Mouse (Mus musculus) small intestine, adult 2 months (tissue): ENCODE data around the gene Abcc9.

ENCODE experiments used
- CTCF ChIP-seq: fragments of 200-500 bp; IDR thresholded peaks from 2 replicates; pipeline ENCODE4 v1.5.1; 2012; ENCODE audit warnings: low read depth, mild to moderate bottlenecking, control low read depth, inconsistent platforms, low read length, moderate library complexity, mixed read lengths; ENCODE audit not compliant: insufficient replicate concordance, insufficient read length; ENCODE audit errors: extremely low read depth
- POLR2A ChIP-seq: fragments of 200-500 bp; IDR thresholded peaks from 2 replicates; pipeline ENCODE4 v1.6.1; 2012; ENCODE audit warnings: low read depth, mild to moderate bottlenecking, control low read depth, inconsistent platforms, low read length, moderate library complexity

- TF ChIP-seq CTCF (no peak), POLR2A (no peak)
These were observed 1.4 kb upstream of the Abcc9 start for GRCm38 (mm10) chr6:142703441-142703930.
